Mouse (Mus musculus): Measurements from ENCODE around the gene Wdr90. TPM values are rescaled to one million over a fixed set of nuclear protein-coding genes. Genes with fewer than 3 reads are reported as not detected.

The Wdr90 gene
- polyA plus RNA-seq, 1 experiment, result 21.6 TPM

DNA sequence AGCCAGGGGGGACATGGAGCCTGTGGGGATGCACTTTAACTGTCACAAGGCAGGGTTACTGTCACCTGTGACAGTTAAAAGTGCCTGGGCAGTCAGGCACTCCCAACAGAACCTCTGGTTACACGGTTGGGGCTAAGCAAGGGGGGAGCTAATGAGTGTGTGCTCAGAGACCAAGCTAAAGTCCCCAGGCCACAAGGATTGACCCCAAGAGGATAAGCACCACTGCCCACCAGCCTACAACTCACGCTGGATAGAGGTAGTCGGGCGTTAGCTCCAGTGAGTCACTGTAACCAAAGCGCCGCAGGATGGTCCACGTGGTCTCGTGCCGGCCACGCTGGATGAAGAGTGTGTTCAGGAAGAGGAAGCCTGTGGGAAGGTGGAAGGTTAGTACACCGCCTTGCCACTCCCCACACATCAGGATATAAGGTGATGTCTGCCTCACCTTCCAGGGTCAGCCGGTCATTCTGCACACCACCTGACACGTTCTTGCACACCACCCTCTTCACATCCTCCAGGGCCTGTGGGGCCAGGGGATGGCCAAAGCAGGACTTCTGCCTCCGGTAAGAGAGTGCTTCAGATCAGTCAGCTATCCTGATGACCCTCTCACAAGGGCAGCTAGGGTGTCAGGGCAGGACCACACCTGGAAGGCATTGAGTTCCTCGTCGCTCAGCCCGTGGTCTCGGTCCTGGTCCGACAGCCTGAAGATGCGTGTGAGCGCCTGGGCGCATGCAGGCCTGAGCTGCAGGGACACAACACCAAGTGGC, 20.0 kb downstream of the Wdr90 start, which contains the start of gene Gm20683:
Gene Gm20683 (minus strand): TSS at position 647 of the 764 bp plus-strand sequence.
- H3K4me1 ChIP-seq (ENCODE audit: control insufficient read depth, insufficient read depth, low read length), result peaks cover 19% of the 10 kb centered on the region

GRCm38 (mm10) chr17:25840519-25840918, 20.8 kb downstream of the Wdr90 start:
- Histone ChIP-seq H3K4me3 (replicated peaks; ENCODE audit: insufficient read depth, low read depth, low read length) (no peak overlapping the region), H3K4me1 (ENCODE audit: control insufficient read depth, insufficient read depth, low read length) (peaks cover 27% of the 10 kb centered on the region), H3K27me3 (ENCODE audit: control insufficient read depth, insufficient read depth, low read length) (no peaks in the 10 kb centered on the region), H3K27ac (ENCODE audit: insufficient read depth, low read length) (no peak overlapping the region)
- DNase-seq, result no peak
- TF ChIP-seq CTCF (IDR thresholded peaks at IDR 0.05; ENCODE audit: borderline replicate concordance, insufficient read depth, low read depth, low read length), result no peak
- 95% methylated on average over 6 of the region's 6 CpGs for WGBS

More for the DNA sequence above, 20.0 kb downstream of the Wdr90 start, which contains the start of gene Gm20683:
- H3K27ac ChIP-seq (ENCODE audit: insufficient read depth, low read length), result no peak within 1 kb of the TSS
- H3K4me3 ChIP-seq (replicated peaks; ENCODE audit: insufficient read depth, low read depth, low read length), result no peak within 1 kb of the TSS
- DNase-seq, result no peak
- 93% methylated on average over 22 of the region's 22 CpGs for WGBS
- TF ChIP-seq POLR2A (IDR thresholded peaks at IDR 0.05; ENCODE audit: borderline replicate concordance, insufficient read depth, low read length) (no peak), CTCF (IDR thresholded peaks at IDR 0.05; ENCODE audit: borderline replicate concordance, insufficient read depth, low read depth, low read length) (no peak)
- H3K27me3 ChIP-seq (ENCODE audit: control insufficient read depth, insufficient read depth, low read length), result no peaks in the 10 kb centered on the region

GRCm38 (mm10) chr17:25839455-25840235, 21.7 kb downstream of the Wdr90 start:
- DNase-seq, result no peak
- H3K27ac ChIP-seq (ENCODE audit: insufficient read depth, low read length), result no peak overlapping the region
- WGBS, result 79% methylated on average over 14 of the region's 14 CpGs
- TF ChIP-seq POLR2A (IDR thresholded peaks at IDR 0.05; ENCODE audit: borderline replicate concordance, insufficient read depth, low read length), result no peak
- TF ChIP-seq CTCF (IDR thresholded peaks at IDR 0.05; ENCODE audit: borderline replicate concordance, insufficient read depth, low read depth, low read length), result no peak
- peaks cover 30% of the 10 kb centered on the region for H3K4me1 ChIP-seq (ENCODE audit: control insufficient read depth, insufficient read depth, low read length)
- no peak overlapping the region for H3K4me3 ChIP-seq (replicated peaks; ENCODE audit: insufficient read depth, low read depth, low read length)
- H3K27me3 ChIP-seq (ENCODE audit: control insufficient read depth, insufficient read depth, low read length), result no peaks in the 10 kb centered on the region

GRCm38 (mm10) chr17:25838904-25839303, 22.4 kb downstream of the Wdr90 start:
- Histone ChIP-seq H3K27me3 (ENCODE audit: control insufficient read depth, insufficient read depth, low read length) (no peaks in the 10 kb centered on the region), H3K27ac (ENCODE audit: insufficient read depth, low read length) (no peak overlapping the region), H3K4me3 (replicated peaks; ENCODE audit: insufficient read depth, low read depth, low read length) (no peak overlapping the region), H3K4me1 (ENCODE audit: control insufficient read depth, insufficient read depth, low read length) (peaks cover 36% of the 10 kb centered on the region)
- no peak for DNase-seq
- WGBS, result 85% methylated on average over 4 of the region's 4 CpGs
- TF ChIP-seq CTCF (IDR thresholded peaks at IDR 0.05; ENCODE audit: borderline replicate concordance, insufficient read depth, low read depth, low read length), result no peak
- TF ChIP-seq POLR2A (IDR thresholded peaks at IDR 0.05; ENCODE audit: borderline replicate concordance, insufficient read depth, low read length), result no peak

- WGBS, result 19% methylated on average over 3 of the region's 3 CpGs
- Histone ChIP-seq H3K27me3 (ENCODE audit: control insufficient read depth, insufficient read depth, low read length) (no peaks in the 10 kb centered on the region), H3K4me3 (replicated peaks; ENCODE audit: insufficient read depth, low read depth, low read length) (peak overlapping the region; percentile 64), H3K4me1 (ENCODE audit: control insufficient read depth, insufficient read depth, low read length) (peaks cover 29% of the 10 kb centered on the region), H3K27ac (ENCODE audit: insufficient read depth, low read length) (peak overlapping the region; percentile 69)
- TF ChIP-seq CTCF (IDR thresholded peaks at IDR 0.05; ENCODE audit: borderline replicate concordance, insufficient read depth, low read depth, low read length) (no peak), POLR2A (IDR thresholded peaks at IDR 0.05; ENCODE audit: borderline replicate concordance, insufficient read depth, low read length) (no peak)
- no peak for DNase-seq
These were observed 23.8 kb downstream of the Wdr90 start for GRCm38 (mm10) chr17:25837533-25837932.

GRCm38 (mm10) chr17:25837076-25837410, 24.3 kb downstream of the Wdr90 start, which contains the start of gene Rhbdl1:
Gene Rhbdl1 (minus strand): TSS chr17:25837295.
- Histone ChIP-seq H3K4me3 (replicated peaks; ENCODE audit: insufficient read depth, low read depth, low read length) (peak within 1 kb of the TSS; percentile 64), H3K4me1 (ENCODE audit: control insufficient read depth, insufficient read depth, low read length) (peaks cover 29% of the 10 kb centered on the region), H3K27ac (ENCODE audit: insufficient read depth, low read length) (peak within 1 kb of the TSS; percentile 75), H3K27me3 (ENCODE audit: control insufficient read depth, insufficient read depth, low read length) (no peaks in the 10 kb centered on the region)
- under 1% methylated on average over 29 of the region's 29 CpGs for WGBS
- no peak for TF ChIP-seq CTCF (IDR thresholded peaks at IDR 0.05; ENCODE audit: borderline replicate concordance, insufficient read depth, low read depth, low read length)
- TF ChIP-seq POLR2A (IDR thresholded peaks at IDR 0.05; ENCODE audit: borderline replicate concordance, insufficient read depth, low read length), result peak; percentile 61; the same call in 1 of the 2 replicates
- DNase-seq, result peak; percentile 89 to 90

DNA sequence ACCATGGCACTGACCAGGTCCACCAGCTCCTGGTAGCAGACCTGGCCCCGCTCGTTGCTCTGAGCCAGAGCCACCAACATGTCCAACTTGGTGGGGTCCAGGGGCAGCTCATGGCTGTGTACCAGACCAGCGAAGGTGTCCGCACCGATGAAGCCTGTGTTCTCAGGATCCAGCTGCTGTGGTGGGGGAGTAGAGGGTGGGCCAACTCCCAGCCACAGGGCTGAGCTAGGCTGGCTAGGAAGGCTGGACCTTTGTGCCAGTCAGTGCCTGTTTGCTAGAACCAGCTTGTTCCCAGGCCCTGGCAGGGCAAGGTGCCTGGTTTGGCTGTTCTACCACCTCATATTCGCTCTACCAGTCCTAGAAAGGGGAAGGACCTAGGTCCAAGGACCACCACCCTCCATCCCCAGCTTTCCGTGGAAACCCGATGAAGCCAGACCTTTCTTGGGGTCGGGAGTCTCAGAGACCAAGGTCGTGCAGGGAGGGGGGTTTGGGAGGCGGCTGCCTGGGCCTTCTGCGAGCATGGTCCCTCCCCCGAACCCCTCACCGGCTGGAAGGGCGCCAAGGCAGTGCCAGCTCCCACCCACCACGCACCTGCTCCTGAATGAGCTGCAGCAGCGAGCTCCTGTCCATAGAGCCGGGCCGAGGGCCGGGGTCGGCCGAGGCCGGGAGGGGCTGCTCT, 24.8 kb downstream of the Wdr90 start:
- no peaks in the 10 kb centered on the region for H3K27me3 ChIP-seq (ENCODE audit: control insufficient read depth, insufficient read depth, low read length)
- 4% methylated on average over 23 of the region's 23 CpGs for WGBS
- H3K4me1 ChIP-seq (ENCODE audit: control insufficient read depth, insufficient read depth, low read length), result peaks cover 34% of the 10 kb centered on the region
- peak overlapping the region; percentile 75 for H3K27ac ChIP-seq (ENCODE audit: insufficient read depth, low read length)
- peak in 1 of 2 experiments; percentile 66 for DNase-seq
- peak overlapping the region; percentile 64 for H3K4me3 ChIP-seq (replicated peaks; ENCODE audit: insufficient read depth, low read depth, low read length)
- TF ChIP-seq POLR2A (IDR thresholded peaks at IDR 0.05; ENCODE audit: borderline replicate concordance, insufficient read depth, low read length), result no peak
- TF ChIP-seq CTCF (IDR thresholded peaks at IDR 0.05; ENCODE audit: borderline replicate concordance, insufficient read depth, low read depth, low read length), result no peak
